Mouse (Mus musculus): ENCODE results near the gene Fgr. TPM values are rescaled to one million over a fixed set of nuclear protein-coding genes. Genes with fewer than 3 reads are reported as not detected.

The Fgr gene
- polyA plus RNA-seq, 1 experiment from 2014 or later = 0.21 TPM

DNA sequence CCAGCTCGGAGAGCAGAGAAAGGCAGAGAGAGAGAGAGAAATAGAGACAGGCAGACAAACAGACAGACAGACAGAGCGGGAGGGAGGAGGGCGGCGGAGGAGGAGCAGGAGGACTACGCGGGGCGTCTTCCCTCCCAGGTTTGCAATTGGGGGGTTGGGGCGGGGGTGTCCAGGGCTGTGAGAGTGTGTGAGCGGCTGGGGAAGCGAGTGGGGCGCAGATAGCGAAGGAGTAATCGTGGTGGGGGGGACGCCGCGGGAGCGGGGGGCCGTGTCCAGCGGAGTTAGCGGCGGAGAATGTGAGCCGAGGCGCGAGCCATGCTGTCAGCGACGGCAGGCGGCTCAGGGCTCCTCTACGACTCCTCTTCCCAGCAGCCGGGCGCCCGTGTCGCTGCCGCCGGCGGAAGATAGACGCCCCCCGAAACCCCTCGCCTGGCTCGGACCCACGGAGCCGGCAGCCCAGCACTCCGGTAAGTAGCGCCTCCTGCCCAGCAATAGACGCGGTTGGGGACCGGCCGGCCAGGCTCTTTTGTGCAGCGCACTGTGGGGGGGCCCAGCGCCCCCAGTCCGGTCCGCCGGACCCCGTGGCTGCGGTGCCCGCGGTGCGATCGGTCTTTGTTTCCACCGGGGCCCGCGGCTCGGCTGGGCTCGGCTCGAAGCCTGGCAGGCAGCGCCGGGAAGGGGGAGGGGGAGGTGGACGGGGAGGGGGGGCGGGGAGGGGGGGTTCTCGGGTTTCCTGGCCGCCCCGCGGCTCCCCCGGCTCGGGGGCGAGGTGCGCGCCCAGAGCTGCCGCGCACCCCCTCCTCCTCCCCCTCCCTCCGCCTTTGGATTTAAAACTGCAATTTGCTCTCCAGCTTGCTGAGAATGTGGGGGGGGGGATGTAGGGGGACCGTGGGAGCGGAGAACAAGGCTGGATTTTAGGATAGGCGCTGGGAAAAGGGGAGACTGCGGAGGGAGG lies 38.2 kb downstream of the Fgr start:
- Histone ChIP-seq H3K4me3 (peak overlapping the region; percentile 98), H3K36me3 (no peaks in the 10 kb centered on the region), H3K9me3 (no peaks in the 10 kb centered on the region), H3K4me2 (peak overlapping the region; percentile 73), H3K4me1 (peaks cover 72% of the 10 kb centered on the region), H3K27ac (replicated peaks) (peak overlapping the region; percentile 98), H3K27me3 (replicated peaks) (peaks cover 8% of the 10 kb centered on the region), H3K9ac (peak overlapping the region; percentile 100)
- under 1% methylated on average over 59 of the region's 84 CpGs for WGBS
- ATAC-seq (ENCODE audit: extremely low read depth, insufficient number of reproducible peaks, low FRiP score, low TSS enrichment) = 0 out of 2 replicates have a peak, but pooled peaks have one; percentile 4

GRCm38 (mm10) chr4:133012776-133013265 lies 38.9 kb downstream of the Fgr start:
- Histone ChIP-seq H3K27me3 (replicated peaks) (peaks cover 8% of the 10 kb centered on the region), H3K9ac (peak overlapping the region; percentile 100), H3K27ac (replicated peaks) (peak overlapping the region; percentile 98), H3K9me3 (no peaks in the 10 kb centered on the region), H3K4me2 (peak overlapping the region; percentile 73), H3K4me3 (peak overlapping the region; percentile 98), H3K36me3 (no peaks in the 10 kb centered on the region), H3K4me1 (peaks cover 72% of the 10 kb centered on the region)
- no peak for ATAC-seq (ENCODE audit: extremely low read depth, insufficient number of reproducible peaks, low FRiP score, low TSS enrichment)
- 0% methylated on average over 17 of the region's 17 CpGs for WGBS

DNA sequence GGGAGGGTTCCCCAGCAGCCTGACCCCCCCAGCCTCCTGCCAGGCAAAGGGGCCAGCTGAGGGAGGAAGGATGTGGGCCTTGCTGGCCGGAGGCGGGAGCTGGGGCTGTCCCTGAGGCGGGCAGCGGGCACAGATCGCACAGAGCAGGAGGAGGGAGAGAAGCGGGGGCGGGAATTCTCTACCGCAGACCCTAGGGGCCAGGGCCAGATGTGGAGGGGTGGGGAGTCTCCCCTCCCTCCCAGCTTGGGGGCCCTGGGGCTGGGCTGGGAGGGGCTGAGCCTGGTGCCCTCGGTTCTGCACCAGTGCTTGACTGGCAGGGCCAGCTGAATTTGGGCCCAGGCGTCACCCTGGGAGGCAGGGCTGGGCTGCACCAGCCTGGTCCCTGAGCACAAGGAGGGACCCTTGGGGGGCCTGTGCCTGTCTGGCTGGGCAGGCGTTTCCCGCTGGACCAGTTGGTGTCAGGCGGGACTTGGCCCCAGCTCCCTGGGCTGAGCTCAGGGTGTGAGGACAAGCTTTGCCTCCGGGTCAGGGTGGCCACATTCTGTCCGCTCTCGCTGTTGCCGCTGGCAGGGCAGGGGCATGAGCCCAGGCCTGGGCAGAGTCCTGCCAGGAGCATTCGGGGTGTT lies 39.5 kb downstream of the Fgr start:
- Histone ChIP-seq H3K9me3 (no peaks in the 10 kb centered on the region), H3K4me3 (peak overlapping the region; percentile 98), H3K27me3 (replicated peaks) (peaks cover 8% of the 10 kb centered on the region), H3K4me2 (peak overlapping the region; percentile 73), H3K36me3 (peaks cover 5% of the 10 kb centered on the region; the same call in 1 of the 2 replicates), H3K9ac (peak overlapping the region; percentile 100), H3K4me1 (peaks cover 72% of the 10 kb centered on the region), H3K27ac (replicated peaks) (peak overlapping the region; percentile 98)
- no peak for ATAC-seq (ENCODE audit: extremely low read depth, insufficient number of reproducible peaks, low FRiP score, low TSS enrichment)
- WGBS = 4% methylated on average over 16 of the region's 18 CpGs

DNA sequence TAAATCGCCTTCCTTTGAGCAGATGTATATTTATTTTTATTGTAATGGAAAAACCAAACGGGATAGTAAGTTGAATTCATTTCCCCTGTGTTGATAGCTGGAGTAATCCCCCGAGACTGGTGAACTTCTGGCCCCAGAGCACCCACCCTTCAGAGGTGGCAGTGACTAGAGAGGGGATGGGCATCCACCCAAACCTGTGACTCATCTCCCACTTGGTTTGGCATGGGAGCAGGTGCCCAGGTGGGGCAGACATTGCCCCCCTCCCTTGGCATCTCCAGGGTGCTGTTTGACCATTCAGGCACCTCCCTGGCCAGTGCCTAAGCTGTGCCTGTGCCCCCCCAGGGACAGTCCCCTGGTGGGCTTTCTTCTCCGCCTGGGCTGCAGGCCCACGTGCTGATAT lies 40.2 kb downstream of the Fgr start:
- Histone ChIP-seq H3K4me1 (peaks cover 75% of the 10 kb centered on the region), H3K4me3 (peak overlapping the region; percentile 98)
- no peak for ATAC-seq (ENCODE audit: extremely low read depth, insufficient number of reproducible peaks, low FRiP score, low TSS enrichment)

GRCm38 (mm10) chr4:133014896-133015709 lies 41.2 kb downstream of the Fgr start:
- 0 out of 2 replicates have a peak overlapping the region, but pooled peaks have one; percentile 0 for H3K4me3 ChIP-seq
- peaks cover 1% of the 10 kb centered on the region for H3K27me3 ChIP-seq (replicated peaks)
- peak overlapping the region; percentile 73 for H3K4me2 ChIP-seq
- no peak for ATAC-seq (ENCODE audit: extremely low read depth, insufficient number of reproducible peaks, low FRiP score, low TSS enrichment)
- H3K27ac ChIP-seq (replicated peaks) = peak overlapping the region; percentile 98
- peak overlapping the region; percentile 58 for H3K9ac ChIP-seq
- 30% methylated on average over 10 of the region's 10 CpGs for WGBS
- H3K36me3 ChIP-seq = peaks cover 17% of the 10 kb centered on the region; the same call in 1 of the 2 replicates
- H3K9me3 ChIP-seq = no peaks in the 10 kb centered on the region
- H3K4me1 ChIP-seq = peaks cover 84% of the 10 kb centered on the region

More for the DNA sequence above, 40.2 kb downstream of the Fgr start:
- WGBS = 44% methylated on average over 5 of the region's 5 CpGs
- H3K27ac ChIP-seq (replicated peaks) = peak overlapping the region; percentile 98
- H3K4me2 ChIP-seq = peak overlapping the region; percentile 73
- peaks cover 9% of the 10 kb centered on the region; the same call in 1 of the 2 replicates for H3K36me3 ChIP-seq
- H3K27me3 ChIP-seq (replicated peaks) = peaks cover 8% of the 10 kb centered on the region
- H3K9ac ChIP-seq = peak overlapping the region; percentile 100
- H3K9me3 ChIP-seq = no peaks in the 10 kb centered on the region

- H3K27ac ChIP-seq (replicated peaks) = peak overlapping the region; percentile 98
- no peak overlapping the region for H3K4me3 ChIP-seq
- H3K4me2 ChIP-seq = peak overlapping the region; percentile 73
- peak overlapping the region; percentile 71 for H3K9ac ChIP-seq
- H3K36me3 ChIP-seq = peaks cover 20% of the 10 kb centered on the region; the same call in 1 of the 2 replicates
- H3K4me1 ChIP-seq = peaks cover 84% of the 10 kb centered on the region
- no peak for ATAC-seq (ENCODE audit: extremely low read depth, insufficient number of reproducible peaks, low FRiP score, low TSS enrichment)
- no peaks in the 10 kb centered on the region for H3K27me3 ChIP-seq (replicated peaks)
- whole genome bisulfite sequencing = 31% methylated on average over 9 of the region's 9 CpGs
- H3K9me3 ChIP-seq = no peaks in the 10 kb centered on the region
These were observed 42.1 kb downstream of the Fgr start for GRCm38 (mm10) chr4:133015710-133016651.

DNA sequence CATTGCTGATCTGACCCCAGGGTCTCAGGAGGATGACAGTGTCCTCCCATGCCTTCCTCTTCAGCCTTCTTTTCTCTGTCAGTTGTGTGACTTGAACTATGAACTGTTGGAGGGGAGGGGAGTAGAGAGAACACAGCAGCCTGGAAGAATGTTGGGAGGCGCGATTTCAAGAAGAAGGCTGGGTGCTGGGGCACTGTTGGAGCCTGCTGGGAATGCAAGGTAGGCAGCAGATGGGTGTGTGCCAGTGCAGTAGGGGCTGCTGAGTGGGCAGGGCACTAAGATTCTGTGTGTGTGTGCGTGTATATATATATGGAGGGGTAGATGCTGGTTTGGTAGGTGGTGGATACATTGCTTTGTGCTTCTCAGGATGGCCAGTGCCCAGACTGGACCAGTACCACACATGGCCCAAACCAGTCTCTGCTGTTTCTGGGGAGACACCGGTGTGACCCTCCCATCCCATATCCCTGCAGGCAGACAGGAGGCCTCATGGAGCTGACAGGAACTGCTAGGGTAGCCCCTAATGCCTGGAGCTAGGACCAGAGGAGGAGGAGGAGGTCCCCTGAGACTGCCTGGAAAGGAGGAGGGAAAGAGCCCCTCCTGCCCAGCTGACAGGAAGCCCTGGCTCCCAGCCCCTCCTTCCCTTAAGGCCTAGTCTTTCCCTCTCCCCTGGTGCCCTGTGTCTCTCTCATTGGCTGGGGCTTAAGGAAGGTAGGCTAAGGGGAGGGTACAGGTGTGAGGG lies 43.0 kb downstream of the Fgr start:
- H3K9ac ChIP-seq = peak overlapping the region; percentile 71
- no peak for ATAC-seq (ENCODE audit: extremely low read depth, insufficient number of reproducible peaks, low FRiP score, low TSS enrichment)
- no peaks in the 10 kb centered on the region for H3K9me3 ChIP-seq
- WGBS = 42% methylated on average over 4 of the region's 4 CpGs
- H3K4me1 ChIP-seq = peaks cover 90% of the 10 kb centered on the region
- H3K36me3 ChIP-seq = peaks cover 20% of the 10 kb centered on the region; the same call in 1 of the 2 replicates
- peak overlapping the region; percentile 98 for H3K27ac ChIP-seq (replicated peaks)
- no peaks in the 10 kb centered on the region for H3K27me3 ChIP-seq (replicated peaks)
- peak overlapping the region; percentile 73 for H3K4me2 ChIP-seq
- H3K4me3 ChIP-seq = peak overlapping the region; percentile 11; the same call in 1 of the 2 replicates

GRCm38 (mm10) chr4:133017597-133018262 lies 43.8 kb downstream of the Fgr start:
- no peak for ATAC-seq (ENCODE audit: extremely low read depth, insufficient number of reproducible peaks, low FRiP score, low TSS enrichment)
- Histone ChIP-seq H3K4me1 (peaks cover 98% of the 10 kb centered on the region), H3K4me3 (no peak overlapping the region), H3K36me3 (peaks cover 20% of the 10 kb centered on the region; the same call in 1 of the 2 replicates), H3K27me3 (replicated peaks) (no peaks in the 10 kb centered on the region), H3K27ac (replicated peaks) (peak overlapping the region; percentile 98), H3K9ac (peak overlapping the region; percentile 71), H3K4me2 (peak overlapping the region; percentile 73), H3K9me3 (no peaks in the 10 kb centered on the region)
- WGBS = 48% methylated on average over 6 of the region's 6 CpGs

- no peak overlapping the region for H3K4me2 ChIP-seq
- ATAC-seq (ENCODE audit: extremely low read depth, insufficient number of reproducible peaks, low FRiP score, low TSS enrichment) = no peak
- H3K4me1 ChIP-seq = peaks cover 98% of the 10 kb centered on the region
- WGBS = 65% methylated on average over 3 of the region's 3 CpGs
- H3K9me3 ChIP-seq = no peaks in the 10 kb centered on the region
- peaks cover 20% of the 10 kb centered on the region; the same call in 1 of the 2 replicates for H3K36me3 ChIP-seq
- H3K27me3 ChIP-seq (replicated peaks) = no peaks in the 10 kb centered on the region
- peak overlapping the region; percentile 98; the same call in 1 of the 2 replicates for H3K27ac ChIP-seq (replicated peaks)
- no peak overlapping the region for H3K4me3 ChIP-seq
- peak overlapping the region; percentile 71 for H3K9ac ChIP-seq
These were observed 44.4 kb downstream of the Fgr start for GRCm38 (mm10) chr4:133018263-133018798.

Measured in heart, embryonic 13.5 days (tissue).